In genomic region chr19:37543537-37544326, GRCm38 (mm10) we compare ENCODE assay signal across 8 mouse cellular contexts. TPM values are rescaled to one million over a fixed set of nuclear protein-coding genes. Genes with fewer than 3 reads are reported as not detected.
A peak's percentile ranks its signal among the peaks of the same experiment; 100 is the strongest.
DNase-seq lines count a peak whose midpoint lies in the region; ATAC-seq and TF ChIP-seq lines count a peak whose summit lies in the region.

No protein-coding gene starts in this region.

- H3K27ac ChIP-seq in intestine, postnatal 0 days (ENCODE audit: low read depth, low read length), result peak overlapping the region; percentile 41; the same call in 1 of the 2 replicates
- H3K27ac ChIP-seq in intestine, embryonic 16.5 days (ENCODE audit: low read length), result no peak overlapping the region
- no peak overlapping the region for H3K27ac ChIP-seq in bone marrow, adult 2 months (ENCODE audit: control insufficient read depth, insufficient read depth, low read depth, low read length, poor library complexity)
- no peak overlapping the region for H3K27ac ChIP-seq in midbrain, embryonic 14.5 days (replicated peaks; ENCODE audit: low read depth, low read length)
- H3K27ac ChIP-seq in hindbrain, embryonic 13.5 days, result no peak overlapping the region

- peak; percentile 67 for TF ChIP-seq CTCF in intestine, postnatal 0 days (IDR thresholded peaks at IDR 0.05; ENCODE audit: low read depth)
- TF ChIP-seq CTCF in bone marrow, adult 2 months (IDR thresholded peaks at IDR 0.05; ENCODE audit: control insufficient read depth, insufficient read depth, low read length), result peak; percentile 37

- no peaks in the 10 kb centered on the region for H3K27me3 ChIP-seq in intestine, postnatal 0 days (replicated peaks; ENCODE audit: control insufficient read depth, insufficient read depth, low read length)
- H3K27me3 ChIP-seq in intestine, embryonic 16.5 days (replicated peaks; ENCODE audit: control insufficient read depth, insufficient read depth, low read length), result no peaks in the 10 kb centered on the region
- peaks cover 2% of the 10 kb centered on the region; the same call in 1 of the 2 replicates for H3K27me3 ChIP-seq in midbrain, embryonic 14.5 days (ENCODE audit: control insufficient read depth, insufficient read depth, low read length)
- H3K27me3 ChIP-seq in hindbrain, embryonic 13.5 days, result peaks cover 56% of the 10 kb centered on the region

- no peak overlapping the region for H3K9ac ChIP-seq in intestine, postnatal 0 days (ENCODE audit: low read depth, low read length)
- no peak overlapping the region for H3K9ac ChIP-seq in intestine, embryonic 16.5 days (ENCODE audit: low read depth, low read length)
- H3K9ac ChIP-seq in midbrain, embryonic 14.5 days (replicated peaks; ENCODE audit: low read length), result no peak overlapping the region
- H3K9ac ChIP-seq in hindbrain, embryonic 13.5 days, result no peak overlapping the region

- H3K4me3 ChIP-seq in intestine, postnatal 0 days (ENCODE audit: low read depth, low read length), result no peak overlapping the region
- H3K4me3 ChIP-seq in intestine, embryonic 16.5 days (ENCODE audit: low read length), result no peak overlapping the region
- H3K4me3 ChIP-seq in bone marrow, adult 2 months (replicated peaks; ENCODE audit: control insufficient read depth, low read depth, low read length), result no peak overlapping the region
- H3K4me3 ChIP-seq in midbrain, embryonic 14.5 days (replicated peaks; ENCODE audit: low read depth, low read length), result no peak overlapping the region
- no peak overlapping the region for H3K4me3 ChIP-seq in hindbrain, embryonic 13.5 days

- WGBS in intestine, postnatal 0 days, result 53% methylated on average over 13 of the region's 13 CpGs
- 60% methylated on average over 13 of the region's 13 CpGs for WGBS in intestine, embryonic 16.5 days
- 37% methylated on average over 13 of the region's 13 CpGs for WGBS in bone marrow, adult 2 months
- 65% methylated on average over 13 of the region's 13 CpGs for WGBS in midbrain, embryonic 14.5 days
- WGBS in hindbrain, embryonic 13.5 days, result 65% methylated on average over 13 of the region's 13 CpGs

- no peak for TF ChIP-seq POLR2A in bone marrow, adult 2 months (IDR thresholded peaks at IDR 0.05; ENCODE audit: borderline replicate concordance, control insufficient read depth, low read depth, low read length)

- H3K4me1 ChIP-seq in intestine, postnatal 0 days (replicated peaks; ENCODE audit: control insufficient read depth, insufficient read depth, low read length), result no peaks in the 10 kb centered on the region
- H3K4me1 ChIP-seq in intestine, embryonic 16.5 days (ENCODE audit: control insufficient read depth, insufficient read depth, low read length), result peaks cover 7% of the 10 kb centered on the region
- H3K4me1 ChIP-seq in bone marrow, adult 2 months (ENCODE audit: control insufficient read depth, insufficient read depth, low read length), result peaks cover 1% of the 10 kb centered on the region; the same call in 1 of the 2 replicates
- H3K4me1 ChIP-seq in midbrain, embryonic 14.5 days (ENCODE audit: control insufficient read depth, insufficient read depth, low read length), result no peaks in the 10 kb centered on the region
- no peaks in the 10 kb centered on the region for H3K4me1 ChIP-seq in hindbrain, embryonic 13.5 days (replicated peaks)

- DNase-seq in kidney, adult 9 months, result peak; percentile 63
- no peak for DNase-seq in right cerebral cortex, postnatal 25 days
- DNase-seq in midbrain, embryonic 14.5 days, result no peak

- H3K4me2 ChIP-seq in intestine, postnatal 0 days (replicated peaks; ENCODE audit: low read depth), result 0 out of 2 replicates have a peak overlapping the region, but pooled peaks have one; percentile 13
- H3K4me2 ChIP-seq in intestine, embryonic 16.5 days (ENCODE audit: low read depth, low read length), result no peak overlapping the region
- no peak overlapping the region for H3K4me2 ChIP-seq in midbrain, embryonic 14.5 days (ENCODE audit: low read length)
- no peak overlapping the region for H3K4me2 ChIP-seq in hindbrain, embryonic 13.5 days

- ATAC-seq in intestine, postnatal 0 days, result no peak
- ATAC-seq in intestine, embryonic 16.5 days, result no peak
- peak; percentile 85 for ATAC-seq in megakaryocyte progenitor cell, adult 5-6 weeks (replicated peaks; ENCODE audit: poor library complexity)
- ATAC-seq in midbrain, embryonic 14.5 days (ENCODE audit: low FRiP score, low TSS enrichment), result no peak
- no peak for ATAC-seq in hindbrain, embryonic 13.5 days (ENCODE audit: low FRiP score)

- no peaks in the 10 kb centered on the region for H3K36me3 ChIP-seq in intestine, postnatal 0 days (ENCODE audit: control insufficient read depth, insufficient read depth)
- H3K36me3 ChIP-seq in intestine, embryonic 16.5 days (ENCODE audit: control insufficient read depth, insufficient read depth, low read length), result no peaks in the 10 kb centered on the region
- H3K36me3 ChIP-seq in midbrain, embryonic 14.5 days (ENCODE audit: control insufficient read depth, insufficient read depth, low read length), result no peaks in the 10 kb centered on the region
- no peaks in the 10 kb centered on the region for H3K36me3 ChIP-seq in hindbrain, embryonic 13.5 days

- no peaks in the 10 kb centered on the region for H3K9me3 ChIP-seq in intestine, postnatal 0 days (ENCODE audit: control insufficient read depth)
- H3K9me3 ChIP-seq in intestine, embryonic 16.5 days (ENCODE audit: control insufficient read depth, low read length), result no peaks in the 10 kb centered on the region
- no peaks in the 10 kb centered on the region for H3K9me3 ChIP-seq in midbrain, embryonic 14.5 days (ENCODE audit: control insufficient read depth, low read length)
- no peaks in the 10 kb centered on the region for H3K9me3 ChIP-seq in hindbrain, embryonic 13.5 days

RNA-seq across cellular contexts. Expression of gene Exoc6, which starts 6.5 kb away (rescaled TPM):
- polyA plus RNA-seq in intestine, postnatal 0 days (2015; fragmentation: Nextera tagmentation; extraction: Ambion mirVana), result 23.3 and 24.6 TPM in 2 replicates
- 21.7 and 23.8 TPM in 2 replicates for polyA plus RNA-seq in intestine, embryonic 16.5 days (2015; fragmentation: Nextera tagmentation; extraction: Ambion mirVana)
- polyA plus RNA-seq in bone marrow, adult 2 months (2011; ENCODE audit: insufficient read depth, insufficient read length, low replicate concordance, missing spikeins), result 21.7 and 27.8 TPM in 2 replicates
- total RNA-seq in megakaryocyte progenitor cell, adult 5-6 weeks (2015), result 57.3 and 63.3 TPM in 2 replicates
- total RNA-seq in megakaryocyte progenitor cell, adult 5-6 weeks (2017), result 75.7 and 84.5 TPM in 2 replicates
- polyA plus RNA-seq in midbrain, embryonic 14.5 days (2014; fragmentation: Nextera tagmentation; extraction: Ambion mirVana), result 19.3 and 21.4 TPM in 2 replicates
- polyA plus RNA-seq in hindbrain, embryonic 13.5 days (2015; fragmentation: Nextera tagmentation; extraction: Ambion mirVana), result 15.1 and 15.2 TPM in 2 replicates
